Comparison of ENCODE assay signal across 8 mouse cellular contexts in the genomic region with DNA sequence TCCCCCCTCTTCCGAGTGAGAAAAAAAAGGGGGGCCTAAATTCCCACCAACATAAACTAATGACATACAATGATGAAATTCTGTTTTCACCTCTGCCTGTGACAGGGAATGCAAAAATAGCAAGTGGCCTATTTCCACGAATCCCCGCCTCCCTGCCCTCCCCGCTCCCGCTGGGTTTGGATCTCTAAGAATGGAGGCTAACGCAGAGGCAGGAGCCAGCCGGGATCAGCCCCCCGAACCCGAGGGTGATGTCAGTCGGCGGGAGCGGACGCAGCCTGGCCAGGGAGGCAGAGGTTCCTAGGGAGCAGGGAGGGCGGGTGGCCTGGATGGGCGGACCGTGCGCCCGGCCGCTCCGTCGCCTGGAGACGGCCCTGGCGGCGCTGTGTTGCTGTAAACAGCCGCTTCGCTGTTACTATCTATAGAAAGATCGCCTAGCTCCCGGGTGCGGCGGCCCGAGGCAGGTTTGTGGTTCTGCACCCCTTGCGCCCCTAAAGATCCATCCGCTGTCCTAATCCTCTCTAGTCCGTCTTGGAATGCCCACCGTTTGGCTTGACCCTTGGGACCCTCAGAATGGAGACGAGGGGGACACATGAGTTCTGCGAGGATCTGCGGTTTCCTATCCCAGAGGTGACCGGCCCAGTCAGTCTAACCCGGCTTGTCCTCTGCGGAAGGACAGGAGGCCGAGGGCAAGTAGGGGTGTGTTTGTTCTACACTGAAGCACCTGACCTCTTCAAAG. TPM values are rescaled to one million over a fixed set of nuclear protein-coding genes. Genes with fewer than 3 reads are reported as not detected.
DNase-seq lines count a peak whose midpoint lies in the region; ATAC-seq and TF ChIP-seq lines count a peak whose summit lies in the region.

No protein-coding gene starts in this region.

- peak overlapping the region; percentile 65 for H3K4me3 ChIP-seq in ES-Bruce4 (ENCODE audit: low read depth, low read length)
- H3K4me3 ChIP-seq in forebrain, embryonic 12.5 days (replicated peaks), result peak overlapping the region; percentile 52

- no peak overlapping the region for H3K27ac ChIP-seq in ES-Bruce4 (ENCODE audit: insufficient read depth, low read length)
- no peak overlapping the region for H3K27ac ChIP-seq in forebrain, embryonic 12.5 days

- WGBS in forebrain, embryonic 12.5 days, result under 1% methylated on average over 42 of the region's 42 CpGs

- no peak for TF ChIP-seq POLR2A in ES-Bruce4 (IDR thresholded peaks at IDR 0.05; ENCODE audit: insufficient read depth, low read length)
- TF ChIP-seq POLR2A in brain, embryonic 14.5 days (IDR thresholded peaks at IDR 0.05; ENCODE audit: borderline replicate concordance, extremely low read depth, insufficient read depth, insufficient read length, poor library complexity, severe bottlenecking), result no peak

- peak; percentile 53 for ATAC-seq in forebrain, embryonic 12.5 days (ENCODE audit: low FRiP score)

- intact Hi-C loops in heart, postnatal 36 days (cut with DNase I), result loop anchor here (1.0 to 5.0 kb wide), 3 partner anchors 17 to 100 kb away; a partner anchor contains a TSS

- peak overlapping the region; percentile 100 for H3K4me2 ChIP-seq in forebrain, embryonic 12.5 days

- peak; percentile 84 for DNase-seq in brain, embryonic 14.5 days (ENCODE audit: low read depth)
- peak; percentile 83 to 90 for DNase-seq in heart, postnatal 36 days
- DNase-seq in layer of hippocampus, adult 8-10 months (ENCODE audit: low spot score in 2 of 2), result peak; percentile 49 to 51
- DNase-seq in lung, postnatal 10 days, result peak; percentile 93
- DNase-seq in ovary, adult 18-20 months (ENCODE audit: low spot score), result peak; percentile 77
- DNase-seq in thymus, postnatal 36 days, result peak; percentile 35 to 42

- H3K27me3 ChIP-seq in ES-Bruce4 (ENCODE audit: control insufficient read depth, insufficient read depth, low read length, poor library complexity, severe bottlenecking), result peaks cover 7% of the 10 kb centered on the region
- H3K27me3 ChIP-seq in forebrain, embryonic 12.5 days, result peaks cover 50% of the 10 kb centered on the region

- TF ChIP-seq CTCF in ES-Bruce4 (IDR thresholded peaks at IDR 0.05; ENCODE audit: low read depth, low read length), result no peak
- TF ChIP-seq CTCF in brain, embryonic 14.5 days (IDR thresholded peaks at IDR 0.05; ENCODE audit: borderline replicate concordance, extremely low read depth, insufficient read depth, insufficient read length), result no peak

- H3K4me1 ChIP-seq in ES-Bruce4 (ENCODE audit: control insufficient read depth, insufficient read depth, low read length), result peaks cover 3% of the 10 kb centered on the region
- peaks cover 38% of the 10 kb centered on the region for H3K4me1 ChIP-seq in forebrain, embryonic 12.5 days

- no peaks in the 10 kb centered on the region for H3K9me3 ChIP-seq in ES-Bruce4 (replicated peaks; ENCODE audit: control insufficient read depth, insufficient read depth, low read length, poor library complexity, severe bottlenecking)
- no peaks in the 10 kb centered on the region for H3K9me3 ChIP-seq in forebrain, embryonic 12.5 days

- no peak for TF ChIP-seq EP300 in ES-Bruce4 (IDR thresholded peaks at IDR 0.05; ENCODE audit: insufficient read depth, low read depth, low read length)

- H3K36me3 ChIP-seq in ES-Bruce4 (ENCODE audit: control insufficient read depth, insufficient read depth, low read length, poor library complexity, severe bottlenecking), result no peaks in the 10 kb centered on the region
- H3K36me3 ChIP-seq in forebrain, embryonic 12.5 days (replicated peaks), result no peaks in the 10 kb centered on the region

- H3K9ac ChIP-seq in ES-Bruce4 (ENCODE audit: low read depth, poor library complexity, severe bottlenecking), result peak overlapping the region; percentile 23
- peak overlapping the region; percentile 62 for H3K9ac ChIP-seq in forebrain, embryonic 12.5 days

RNA-seq across cellular contexts. Expression of a gene that starts 1.6 kb away (rescaled TPM):
- 4.8 and 7.3 TPM in 2 replicates for polyA plus RNA-seq in ES-Bruce4 (2011; ENCODE audit: insufficient read depth, insufficient read length, low read depth, missing spikeins)
- 1.9 and 2.0 TPM in 2 replicates for polyA plus RNA-seq in brain, embryonic 14.5 days (2012; rRNA removed)
- 0.80 and 1.1 TPM in 2 replicates for polyA plus RNA-seq in forebrain, embryonic 12.5 days (2016; fragmentation: Nextera tagmentation; extraction: Ambion mirVana)
- 10 to 100 TPM in 1 of 2 experiments, 1 to 10 TPM in 1; 2.5 to 24.3 TPM for total RNA-seq in heart, postnatal 36 days (2021)
- 10 to 100 TPM; 14.4 to 24.7 (median 21.0) TPM for total RNA-seq in layer of hippocampus, adult 8-10 months (2022)

Comparison
In these comparisons a context has a peak if more than half of its experiments do, and no peak if none do; other contexts are left out.
1. DNase-seq: peak in every context shown above with its lines; median percentile 93 in lung, postnatal 10 days; 86 in heart, postnatal 36 days; 84 in brain, embryonic 14.5 days; 77 in ovary, adult 18-20 months; 50 in layer of hippocampus, adult 8-10 months; 38 in thymus, postnatal 36 days.